Mouse (Mus musculus): ENCODE results near the gene Apela. TPM values are rescaled to one million over a fixed set of nuclear protein-coding genes. Genes with fewer than 3 reads are reported as not detected.
"Not testable (repeated sequence)": the region's sequence is repeated elsewhere in the genome, so short reads cannot be mapped to it uniquely, and the experiment has no call there.

The Apela gene
- polyA plus RNA-seq, 1 experiment from 2014 or later = 1.9 TPM

DNA sequence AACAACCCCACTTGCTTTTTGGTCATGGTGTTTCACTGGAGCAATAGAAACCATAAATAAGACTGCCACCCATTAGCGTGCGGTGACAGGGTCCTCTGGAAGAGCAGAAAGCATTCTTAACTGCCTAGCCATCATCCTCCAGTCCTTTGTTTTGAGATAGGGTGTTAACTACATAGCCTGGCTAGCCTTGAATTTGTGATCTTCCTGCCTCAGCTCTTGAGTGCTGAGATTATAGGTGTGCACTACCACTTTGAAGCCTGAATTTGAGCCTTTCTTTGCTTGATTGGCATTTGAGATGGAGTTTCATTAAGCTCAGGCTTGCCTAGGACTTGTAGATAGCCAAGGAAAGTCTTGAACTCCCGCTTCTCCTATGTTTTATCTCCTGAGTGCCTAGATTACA, 16.4 kb upstream of the Apela start:
- DNase-seq (ENCODE audit: low spot score) = no peak
- Histone ChIP-seq H3K4me1 (replicated peaks) (no peaks in the 10 kb centered on the region), H3K27ac (no peak overlapping the region), H3K36me3 (no peaks in the 10 kb centered on the region), H3K27me3 (ENCODE audit: insufficient read depth, poor library complexity, severe bottlenecking) (no peaks in the 10 kb centered on the region), H3K4me3 (no peak overlapping the region), H3K9me3 (no peaks in the 10 kb centered on the region)
- 94% methylated on average over 3 of the region's 3 CpGs for WGBS

DNA sequence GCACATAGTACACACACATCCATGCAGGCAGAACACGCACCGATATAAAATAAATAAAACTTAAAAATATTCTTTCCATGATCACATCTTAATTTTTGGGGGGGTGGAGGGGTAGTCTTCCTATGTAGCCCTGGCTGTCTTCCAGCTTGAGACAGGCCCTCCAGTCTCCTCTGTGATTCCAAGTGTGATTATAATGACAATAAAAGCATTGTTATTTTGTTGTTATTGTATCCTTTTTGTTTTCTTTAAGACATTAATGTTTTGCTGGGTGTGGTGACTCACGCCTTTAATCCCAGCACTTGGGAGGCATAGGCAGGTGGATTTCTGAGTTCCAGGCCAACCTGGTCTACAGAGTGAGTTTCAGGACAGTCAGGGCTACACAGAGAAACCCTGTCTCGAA, 10.7 kb upstream of the Apela start:
- H3K4me3 ChIP-seq = no peak overlapping the region
- 87% methylated on average over 4 of the region's 4 CpGs for WGBS
- H3K27ac ChIP-seq = no peak overlapping the region
- H3K27me3 ChIP-seq (ENCODE audit: insufficient read depth, poor library complexity, severe bottlenecking) = no peaks in the 10 kb centered on the region
- H3K9me3 ChIP-seq = no peaks in the 10 kb centered on the region
- H3K4me1 ChIP-seq (replicated peaks) = peaks cover 9% of the 10 kb centered on the region
- H3K36me3 ChIP-seq = no peaks in the 10 kb centered on the region
- DNase-seq (ENCODE audit: low spot score) = no peak

DNA sequence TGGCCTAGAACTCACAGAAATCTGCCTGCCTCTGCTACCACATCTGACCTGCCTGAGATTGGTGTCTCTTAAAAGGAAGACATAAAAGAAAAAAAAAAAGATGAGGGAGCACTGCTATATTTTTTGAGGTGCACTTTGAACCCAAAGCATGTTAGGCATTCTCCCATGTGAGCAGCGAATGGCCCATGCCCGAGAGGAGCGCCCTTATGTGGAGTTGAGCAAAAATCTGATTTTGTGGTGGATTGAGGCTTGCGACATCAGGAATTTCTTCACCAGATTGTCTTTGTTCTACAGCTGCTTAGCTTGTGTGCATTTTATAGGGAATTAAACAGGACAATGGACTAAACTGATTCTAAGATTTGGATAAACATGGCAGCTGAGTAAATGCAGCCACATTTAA, 10.1 kb upstream of the Apela start:
- Histone ChIP-seq H3K4me1 (replicated peaks) (peaks cover 9% of the 10 kb centered on the region), H3K36me3 (no peaks in the 10 kb centered on the region), H3K4me3 (no peak overlapping the region), H3K27ac (no peak overlapping the region), H3K27me3 (ENCODE audit: insufficient read depth, poor library complexity, severe bottlenecking) (no peaks in the 10 kb centered on the region), H3K9me3 (no peaks in the 10 kb centered on the region)
- 95% methylated on average over 4 of the region's 4 CpGs for WGBS
- no peak for DNase-seq (ENCODE audit: low spot score)

DNA sequence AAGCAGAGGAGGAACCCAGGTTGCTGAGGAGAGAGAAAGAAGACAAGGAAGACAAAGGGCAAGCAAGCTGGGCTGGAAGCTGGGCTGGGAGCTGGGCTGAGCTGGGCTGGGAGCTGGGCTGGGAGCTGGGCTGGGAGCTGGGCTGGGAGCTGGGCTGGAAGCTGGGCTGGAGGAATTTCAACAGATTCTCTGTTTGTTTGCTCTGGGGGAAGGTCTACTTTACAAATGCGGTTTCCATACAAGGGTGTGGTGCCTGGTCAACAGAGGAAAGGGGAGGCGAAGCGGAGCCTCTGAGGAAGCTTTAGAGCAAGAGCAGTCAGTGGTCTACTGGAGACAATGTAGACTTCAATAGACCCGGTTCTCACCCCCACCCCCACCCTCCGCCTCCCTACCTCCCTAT, 9.4 kb upstream of the Apela start:
- Histone ChIP-seq H3K4me1 (replicated peaks) (peaks cover 9% of the 10 kb centered on the region), H3K9me3 (no peaks in the 10 kb centered on the region), H3K27me3 (ENCODE audit: insufficient read depth, poor library complexity, severe bottlenecking) (no peaks in the 10 kb centered on the region), H3K36me3 (no peaks in the 10 kb centered on the region), H3K27ac (peak overlapping the region; percentile 53), H3K4me3 (peak overlapping the region; percentile 9; the same call in 1 of the 2 replicates)
- peak; percentile 19 for DNase-seq (ENCODE audit: low spot score)
- WGBS = 21% methylated on average over 5 of the region's 5 CpGs

DNA sequence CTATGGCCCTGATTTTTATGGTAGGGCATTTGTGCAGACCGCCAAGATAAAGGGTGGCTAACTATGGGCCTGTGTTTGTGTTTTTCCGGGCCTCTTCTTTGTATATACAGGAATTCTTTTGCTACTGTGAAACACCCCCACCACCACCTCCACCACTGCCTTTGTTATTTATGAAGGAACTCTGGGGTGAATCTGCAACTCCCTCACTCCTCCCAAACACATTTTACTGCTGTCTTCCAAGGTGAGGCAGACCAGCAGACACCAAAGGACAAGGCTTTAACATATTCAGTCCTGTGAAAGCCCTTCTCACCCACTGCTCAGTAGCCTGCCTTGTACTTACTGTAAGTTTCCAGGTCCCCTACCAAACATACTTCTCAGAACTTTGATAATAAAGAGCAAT, 3.0 kb downstream of the Apela start:
- DNase-seq (ENCODE audit: low spot score) = no peak
- H3K36me3 ChIP-seq = no peaks in the 10 kb centered on the region
- 42% methylated on average over 2 of the region's 2 CpGs for WGBS
- H3K27me3 ChIP-seq (ENCODE audit: insufficient read depth, poor library complexity, severe bottlenecking) = no peaks in the 10 kb centered on the region
- H3K9me3 ChIP-seq = no peaks in the 10 kb centered on the region
- H3K4me3 ChIP-seq = no peak overlapping the region
- no peak overlapping the region for H3K27ac ChIP-seq
- H3K4me1 ChIP-seq (replicated peaks) = peaks cover 39% of the 10 kb centered on the region

DNA sequence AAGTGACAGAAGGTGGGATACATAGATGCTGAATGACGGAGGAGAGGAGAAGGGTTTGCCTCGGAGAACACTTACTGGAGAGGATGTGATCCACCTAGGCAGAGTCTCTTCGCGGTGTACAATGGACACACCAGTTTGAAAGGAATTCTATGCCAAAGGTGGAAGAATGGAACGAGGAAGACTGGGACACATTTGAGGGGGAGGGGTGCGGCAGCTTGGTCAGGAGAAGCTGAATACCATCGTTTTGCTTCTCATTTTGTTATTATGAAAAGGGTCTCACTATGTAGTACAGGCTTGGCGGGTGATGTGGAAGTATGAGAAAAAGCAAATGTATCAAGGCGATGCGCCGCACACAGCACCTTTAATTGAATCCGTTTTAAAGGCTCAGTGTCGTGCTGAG, 4.1 kb downstream of the Apela start:
- WGBS = 88% methylated on average over 13 of the region's 13 CpGs
- Histone ChIP-seq H3K9me3 (no peaks in the 10 kb centered on the region), H3K4me1 (replicated peaks) (peaks cover 39% of the 10 kb centered on the region), H3K27me3 (ENCODE audit: insufficient read depth, poor library complexity, severe bottlenecking) (no peaks in the 10 kb centered on the region), H3K27ac (no peak overlapping the region), H3K36me3 (no peaks in the 10 kb centered on the region), H3K4me3 (no peak overlapping the region)
- no peak for DNase-seq (ENCODE audit: low spot score)

DNA sequence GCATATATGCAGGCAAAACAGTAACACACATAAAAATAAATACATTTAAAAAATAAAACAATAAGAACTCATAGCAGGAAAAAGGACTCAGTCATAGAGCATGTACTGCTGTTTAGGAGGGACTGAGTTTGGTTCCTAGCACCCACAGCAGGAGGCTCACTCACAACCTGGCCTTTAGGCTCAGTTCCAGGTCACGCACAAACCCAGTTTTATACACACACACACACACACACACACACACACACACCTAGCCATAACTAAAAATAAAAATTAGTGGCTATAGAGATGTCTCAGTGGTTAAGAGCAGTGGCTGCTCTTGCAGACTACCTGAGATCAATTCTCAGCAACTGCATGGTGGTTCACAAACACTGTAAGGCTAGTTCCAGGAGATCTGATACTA, 5.0 kb downstream of the Apela start:
- no peak for DNase-seq (ENCODE audit: low spot score)
- H3K27ac ChIP-seq = no peak overlapping the region
- WGBS = 90% methylated on average over 1 of the region's 1 CpGs

DNA sequence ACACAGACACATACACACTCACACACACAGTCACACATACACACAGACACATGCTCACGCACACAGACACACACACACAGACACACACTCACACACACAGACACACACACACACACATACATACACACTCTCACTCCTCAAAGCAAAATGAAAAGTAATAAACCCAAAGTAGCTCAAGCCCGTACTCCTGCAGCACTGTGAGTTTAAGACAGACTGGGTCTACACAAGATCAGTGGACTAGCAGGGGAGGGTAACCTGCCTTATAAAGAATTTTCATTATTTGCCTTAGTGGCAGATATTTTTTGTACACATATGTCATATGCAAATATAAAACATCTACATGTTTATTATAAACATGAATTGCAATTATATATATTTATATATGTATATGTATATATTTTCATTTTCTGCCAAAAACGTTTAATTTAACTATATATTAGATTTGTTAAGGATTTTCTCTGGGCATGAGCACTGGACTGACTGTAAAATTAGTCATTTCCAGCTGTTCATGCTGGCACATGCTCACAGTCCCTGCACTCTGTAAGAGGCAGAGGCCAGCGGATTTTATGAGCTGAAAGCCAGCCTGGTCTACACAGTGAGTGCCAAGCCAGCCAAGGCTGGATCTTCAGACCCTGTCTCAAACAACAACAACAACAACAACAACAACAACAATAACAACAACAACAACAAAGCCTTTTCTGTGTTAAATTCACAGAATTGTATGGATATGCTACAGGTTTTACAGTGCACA, 6.2 kb downstream of the Apela start:
- no peak overlapping the region for H3K4me3 ChIP-seq
- H3K27ac ChIP-seq = no peak overlapping the region
- no peaks in the 10 kb centered on the region for H3K36me3 ChIP-seq
- 78% methylated on average over 4 of the region's 4 CpGs for WGBS
- no peaks in the 10 kb centered on the region for H3K9me3 ChIP-seq
- H3K4me1 ChIP-seq (replicated peaks) = peaks cover 22% of the 10 kb centered on the region
- no peak for DNase-seq (ENCODE audit: low spot score)
- no peaks in the 10 kb centered on the region for H3K27me3 ChIP-seq (ENCODE audit: insufficient read depth, poor library complexity, severe bottlenecking)

More for the DNA sequence above, 5.0 kb downstream of the Apela start:
- no peaks in the 10 kb centered on the region for H3K9me3 ChIP-seq
- no peak overlapping the region for H3K4me3 ChIP-seq
- no peaks in the 10 kb centered on the region for H3K36me3 ChIP-seq
- H3K4me1 ChIP-seq (replicated peaks) = peaks cover 32% of the 10 kb centered on the region
- no peaks in the 10 kb centered on the region for H3K27me3 ChIP-seq (ENCODE audit: insufficient read depth, poor library complexity, severe bottlenecking)

DNA sequence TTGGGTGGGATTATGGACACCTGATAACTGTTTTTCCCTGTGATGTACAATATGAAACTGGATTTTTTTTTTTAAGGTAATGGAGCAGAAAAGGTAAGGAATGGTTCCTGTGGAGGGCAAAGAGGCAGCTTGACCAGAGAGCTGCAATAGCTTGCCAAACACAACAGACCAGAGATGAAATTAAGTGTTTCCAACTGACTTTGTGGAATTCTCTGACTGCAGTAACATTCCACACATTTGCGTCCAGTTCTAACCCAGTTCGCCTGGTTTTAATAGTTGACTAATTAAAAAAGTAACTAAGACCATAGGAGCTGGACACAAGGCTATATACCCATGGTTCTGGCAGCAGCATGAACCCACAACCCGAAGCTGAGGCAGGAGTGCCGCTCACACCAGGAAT, 7.4 kb downstream of the Apela start:
- WGBS = 87% methylated on average over 4 of the region's 4 CpGs
- H3K27me3 ChIP-seq (ENCODE audit: insufficient read depth, poor library complexity, severe bottlenecking) = no peaks in the 10 kb centered on the region

DNA sequence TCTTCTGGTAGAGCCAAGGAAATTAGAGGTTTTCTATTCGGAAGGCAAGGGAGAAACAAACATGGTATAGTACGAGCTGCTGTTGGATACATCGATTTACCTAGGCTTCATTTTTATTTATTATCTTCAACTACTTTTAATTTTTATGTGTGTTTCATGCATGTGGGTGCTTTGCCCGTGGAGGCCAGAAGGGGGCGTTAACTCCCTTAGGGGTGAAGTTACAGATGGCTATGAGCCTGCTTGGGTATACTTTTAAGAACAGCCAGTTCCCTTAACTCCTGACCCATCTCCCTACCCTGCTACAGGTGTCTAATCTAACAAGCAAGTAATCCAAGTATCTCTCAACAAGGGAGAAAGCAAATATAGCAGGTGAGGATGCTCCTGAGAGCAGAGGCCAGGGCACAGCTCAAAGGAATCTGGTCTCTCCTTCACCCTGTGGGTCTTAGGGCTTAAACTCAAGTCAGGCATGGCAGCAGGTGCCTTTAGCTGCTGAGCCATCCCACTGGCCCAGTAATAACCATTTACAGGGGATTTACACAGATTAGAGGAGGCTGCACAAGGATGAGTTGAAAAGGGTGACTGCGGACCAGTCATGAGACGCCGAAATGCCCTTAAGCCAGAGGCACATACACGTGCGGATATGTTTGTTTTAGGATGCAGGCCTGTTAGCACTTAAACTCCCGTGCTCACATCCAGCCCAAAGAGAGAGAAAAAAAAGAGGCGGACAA, 8.0 kb downstream of the Apela start:
- Histone ChIP-seq H3K4me1 (replicated peaks) (peaks cover 4% of the 10 kb centered on the region), H3K4me3 (no peak overlapping the region), H3K36me3 (no peaks in the 10 kb centered on the region), H3K9me3 (no peaks in the 10 kb centered on the region), H3K27me3 (ENCODE audit: insufficient read depth, poor library complexity, severe bottlenecking) (no peaks in the 10 kb centered on the region), H3K27ac (no peak overlapping the region)
- WGBS = 89% methylated on average over 12 of the region's 12 CpGs
- DNase-seq (ENCODE audit: low spot score) = no peak

More for the DNA sequence above, 7.4 kb downstream of the Apela start:
- DNase-seq (ENCODE audit: low spot score) = no peak
- Histone ChIP-seq H3K4me1 (replicated peaks) (peaks cover 10% of the 10 kb centered on the region), H3K4me3 (no peak overlapping the region), H3K36me3 (no peaks in the 10 kb centered on the region), H3K9me3 (no peaks in the 10 kb centered on the region), H3K27ac (no peak overlapping the region)

DNA sequence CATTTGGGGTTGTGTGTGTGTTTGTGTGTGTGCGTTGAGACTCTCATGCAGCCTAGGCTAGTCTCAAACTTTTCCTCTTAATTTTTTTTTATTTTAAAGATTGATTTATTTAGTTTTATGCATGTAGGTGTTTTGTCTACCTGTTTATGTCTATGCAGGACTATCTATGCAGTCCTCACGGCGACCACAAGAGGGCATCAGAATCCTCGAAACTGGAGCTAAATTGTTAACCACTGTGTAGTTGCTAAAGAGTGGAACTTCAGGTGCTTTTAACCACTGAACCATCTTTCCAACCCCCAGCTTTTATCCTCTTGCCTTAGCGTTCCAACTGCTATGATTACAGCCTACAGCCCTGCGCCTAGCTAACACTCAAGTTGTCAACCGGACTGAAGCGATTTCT, 14.7 kb downstream of the Apela start:
- Histone ChIP-seq H3K27me3 (ENCODE audit: insufficient read depth, poor library complexity, severe bottlenecking) (no peaks in the 10 kb centered on the region), H3K9me3 (no peaks in the 10 kb centered on the region), H3K4me3 (no peak overlapping the region), H3K36me3 (no peaks in the 10 kb centered on the region), H3K4me1 (replicated peaks) (no peaks in the 10 kb centered on the region), H3K27ac (no peak overlapping the region)
- peak; percentile 56 for DNase-seq (ENCODE audit: low spot score)
- WGBS = 51% methylated on average over 8 of the region's 8 CpGs

DNA sequence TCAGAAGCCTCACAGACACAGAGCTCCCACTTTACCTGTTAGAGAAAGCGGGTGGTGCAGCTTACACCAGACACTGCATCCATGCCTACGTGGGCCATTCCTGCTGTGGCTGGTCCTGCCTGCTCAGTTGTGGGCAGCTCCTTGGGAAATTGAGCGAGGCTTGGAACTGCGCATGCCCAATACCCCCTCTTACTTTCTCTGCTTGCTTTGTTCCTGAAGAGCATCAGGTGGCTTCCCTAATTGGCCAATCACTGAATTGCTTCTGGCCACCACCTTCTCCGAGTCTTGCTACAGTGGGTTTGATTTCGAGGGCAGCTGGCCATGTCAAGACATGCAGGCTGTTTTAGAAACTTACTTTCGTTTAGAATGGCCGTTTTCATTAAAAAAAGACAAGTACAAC, 18.7 kb downstream of the Apela start, which contains the start of the genes Trim61 and Trim60:
Gene Trim61 (minus strand): TSS at position 101 of the 400 bp plus-strand sequence.
Gene Trim60 (minus strand): TSS at position 162 of the 400 bp plus-strand sequence.
- Histone ChIP-seq H3K27ac (no peak within 1 kb of the TSS), H3K27me3 (ENCODE audit: insufficient read depth, poor library complexity, severe bottlenecking) (no peaks in the 10 kb centered on the region), H3K4me1 (replicated peaks) (no peaks in the 10 kb centered on the region), H3K36me3 (no peaks in the 10 kb centered on the region), H3K4me3 (no peak within 1 kb of the TSS), H3K9me3 (0 out of 2 replicates have a peak, but pooled peaks cover 4% of the 10 kb centered on the region)
- 91% methylated on average over 8 of the region's 8 CpGs for WGBS
- DNase-seq (ENCODE audit: low spot score) = no peak

DNA sequence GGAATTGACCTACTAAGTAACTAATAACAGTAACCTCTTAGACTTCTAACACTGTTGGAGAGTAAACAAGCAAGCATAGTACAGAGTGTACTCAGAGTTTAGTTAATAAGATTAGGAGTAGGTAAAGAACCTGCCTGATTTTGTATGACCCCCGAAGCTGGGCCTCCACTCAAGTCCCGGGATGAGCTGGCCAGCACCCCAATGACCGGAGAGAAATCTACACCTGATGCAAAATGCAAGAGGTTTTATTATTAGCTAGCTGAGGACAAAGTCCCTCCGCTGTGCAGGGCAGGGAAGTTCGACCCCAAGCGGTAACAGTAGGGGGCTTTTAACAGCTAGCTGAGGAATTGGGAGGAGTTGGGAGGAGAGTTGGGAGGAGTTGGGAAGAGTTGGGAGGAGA, 29.5 kb downstream of the Apela start:
- 74% methylated on average over 6 of the region's 6 CpGs for WGBS

More for the DNA sequence above, 29.5 kb downstream of the Apela start:
- DNase-seq (ENCODE audit: low spot score); H3K9me3 ChIP-seq; H3K4me3 ChIP-seq; H3K27ac ChIP-seq; H3K27me3 ChIP-seq (ENCODE audit: insufficient read depth, poor library complexity, severe bottlenecking); H3K36me3 ChIP-seq; H3K4me1 ChIP-seq (replicated peaks): not testable (repeated sequence)
